Mouse (Mus musculus): ENCODE data around the gene Pyroxd1.
"Not testable (repeated sequence)": the region's sequence is repeated elsewhere in the genome, so short reads cannot be mapped to it uniquely, and the experiment has no call there.

Gene Pyroxd1

DNA sequence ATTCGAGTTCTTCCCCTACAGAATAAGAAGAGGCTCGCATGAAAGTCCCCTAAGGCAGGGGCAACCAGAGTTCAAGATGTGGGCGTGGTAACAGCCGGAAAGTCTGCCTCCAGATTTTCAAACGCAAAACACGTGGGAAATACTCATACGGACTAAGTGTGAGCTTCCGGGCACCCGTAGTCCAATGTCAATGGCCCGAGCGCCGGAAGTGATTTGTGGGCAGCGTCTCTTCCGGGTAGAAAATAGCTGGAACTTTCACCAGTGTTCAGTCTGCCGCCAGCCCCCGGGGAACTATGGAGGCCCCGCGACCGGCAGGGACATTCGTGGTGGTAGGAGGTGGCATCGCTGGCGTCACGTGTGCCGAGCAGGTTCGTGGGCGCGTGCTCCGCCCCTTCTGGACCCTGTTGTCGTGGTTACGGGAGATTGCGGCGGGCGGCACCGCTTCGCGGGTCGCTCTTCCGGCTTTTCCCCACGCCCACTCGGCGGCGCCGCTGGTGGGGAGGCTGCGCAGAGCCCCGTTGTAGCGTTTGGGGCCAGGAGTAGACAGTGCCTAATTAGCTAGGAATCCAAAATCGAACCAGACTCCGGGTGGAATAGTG lies at the start of gene Pyroxd1:
TSS of gene Pyroxd1 (plus strand) at position 215 of the 599 bp plus-strand sequence.
- peak; percentile 80 for DNase-seq

DNA sequence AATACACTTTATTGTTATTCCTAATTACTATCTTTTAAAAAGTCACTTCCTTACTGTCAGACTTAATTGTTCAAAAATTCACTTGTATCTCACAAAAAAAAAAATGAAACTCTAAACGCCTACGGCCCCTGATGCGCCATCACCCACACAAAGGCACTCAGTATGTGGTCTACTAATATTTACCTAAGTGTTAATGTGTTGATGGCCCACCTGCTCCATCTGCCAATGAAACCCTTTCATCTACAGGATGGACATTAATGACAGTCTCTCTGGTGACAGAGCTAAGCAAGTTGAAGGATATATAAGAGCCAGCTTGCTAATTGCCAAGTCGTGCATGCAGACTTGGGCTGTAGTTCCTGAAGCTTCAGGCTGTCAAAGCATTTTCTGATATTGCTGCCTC lies 47.4 kb upstream of the Pyroxd1 start, which contains the start of gene Iapp:
TSS of gene Iapp (plus strand) at position 326 of the 400 bp plus-strand sequence.
- no peak for DNase-seq

DNA sequence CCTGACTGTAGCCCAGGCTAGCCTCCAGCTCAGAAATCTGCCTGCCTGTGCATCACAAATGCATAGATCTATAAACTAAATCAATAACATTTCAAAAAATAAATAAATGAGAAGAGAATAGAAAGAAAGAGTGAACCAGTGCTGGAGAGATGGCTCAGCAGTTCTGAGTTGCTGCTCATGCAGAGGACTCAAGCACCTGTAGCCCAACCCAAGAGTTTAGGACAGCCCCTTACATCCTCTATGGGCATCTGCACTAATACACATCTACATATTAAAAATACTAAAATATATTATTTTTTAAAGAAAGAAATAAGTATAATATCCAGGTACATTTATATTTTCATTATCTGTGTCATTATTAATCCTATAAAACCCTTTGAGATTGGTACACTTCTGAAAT lies 40.4 kb upstream of the Pyroxd1 start:
- DNase-seq, result no peak

DNA sequence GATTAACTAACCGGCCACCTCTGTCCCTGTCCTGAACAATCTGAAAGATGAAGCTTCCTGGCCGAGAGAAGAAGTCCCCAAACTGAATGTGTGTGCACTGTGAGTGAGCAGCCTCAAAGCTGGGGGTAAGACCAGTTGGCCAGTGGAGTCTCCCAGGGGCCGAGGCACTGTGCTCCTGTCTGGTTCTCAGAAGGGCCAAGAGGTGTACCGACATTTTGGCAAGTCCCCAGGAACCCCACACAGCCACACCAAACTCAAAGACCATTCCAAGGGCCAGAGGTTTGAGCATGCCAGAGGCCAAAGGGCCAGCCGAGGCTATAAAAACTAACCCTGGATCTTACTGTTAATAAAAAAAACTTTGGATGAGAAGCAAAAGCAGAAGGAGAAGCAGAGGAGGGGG lies 31.2 kb upstream of the Pyroxd1 start:
- no peak for DNase-seq

DNA sequence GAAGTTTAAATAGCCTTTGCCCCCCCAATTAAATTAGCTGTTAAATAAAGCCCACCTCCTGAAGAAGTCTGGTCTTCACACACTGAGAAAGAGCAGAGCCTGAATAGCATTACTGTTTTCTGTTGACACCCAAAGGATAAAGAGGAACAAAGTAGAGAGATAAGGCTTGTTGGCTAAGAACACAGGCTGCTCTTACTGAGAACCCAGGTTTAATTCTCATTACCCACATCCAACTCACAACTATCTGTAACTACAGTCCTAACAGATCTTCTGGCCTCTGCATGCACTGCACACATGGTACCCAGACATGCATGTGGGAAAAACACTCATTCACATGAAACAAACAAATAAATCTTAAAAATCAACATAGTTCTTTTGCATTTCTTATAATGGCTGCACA lies 28.3 kb upstream of the Pyroxd1 start:
- no peak for DNase-seq

DNA sequence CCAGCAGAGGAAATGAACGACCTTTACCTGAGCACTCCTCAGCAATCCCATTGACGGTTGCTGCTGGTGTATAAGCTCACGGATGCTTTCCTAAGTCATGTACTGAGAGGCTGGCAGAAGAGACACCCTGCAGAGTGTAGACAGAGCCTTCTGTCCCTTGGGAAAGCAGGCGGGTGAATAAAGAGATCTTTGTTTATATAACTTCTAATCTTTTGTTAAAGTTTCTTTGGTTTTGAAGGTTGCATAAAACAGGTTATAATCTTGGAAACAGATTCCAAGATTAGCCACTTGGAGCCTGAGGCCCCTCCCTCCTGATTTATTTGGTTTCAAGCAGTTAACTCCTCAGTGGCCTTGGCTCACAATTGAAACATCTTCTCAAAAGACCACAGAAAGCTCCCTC lies 22.6 kb upstream of the Pyroxd1 start, which contains the start of gene Slco1a5:
TSS of gene Slco1a5 (minus strand) at position 101 of the 400 bp plus-strand sequence.
- DNase-seq, result no peak

DNA sequence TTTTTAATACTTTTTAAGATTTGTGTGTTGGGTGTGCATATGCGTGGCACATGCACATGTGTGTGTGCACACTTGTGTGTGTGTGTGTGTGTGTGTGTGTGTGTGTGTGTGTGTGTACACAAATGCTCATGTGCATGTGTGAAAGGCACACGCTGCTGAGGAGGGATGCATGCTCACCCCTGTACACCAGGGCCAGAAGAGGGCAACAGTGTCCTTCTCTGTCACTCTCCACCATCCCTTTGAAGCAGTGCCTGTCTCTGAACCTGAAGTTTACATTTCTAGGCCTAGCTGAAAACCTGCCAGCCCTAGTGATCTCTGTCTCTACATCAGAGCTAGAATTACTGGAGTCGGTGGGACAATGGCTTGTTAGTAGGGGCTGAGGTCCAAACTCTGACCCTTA lies 18.9 kb upstream of the Pyroxd1 start:
- no peak for DNase-seq

DNA sequence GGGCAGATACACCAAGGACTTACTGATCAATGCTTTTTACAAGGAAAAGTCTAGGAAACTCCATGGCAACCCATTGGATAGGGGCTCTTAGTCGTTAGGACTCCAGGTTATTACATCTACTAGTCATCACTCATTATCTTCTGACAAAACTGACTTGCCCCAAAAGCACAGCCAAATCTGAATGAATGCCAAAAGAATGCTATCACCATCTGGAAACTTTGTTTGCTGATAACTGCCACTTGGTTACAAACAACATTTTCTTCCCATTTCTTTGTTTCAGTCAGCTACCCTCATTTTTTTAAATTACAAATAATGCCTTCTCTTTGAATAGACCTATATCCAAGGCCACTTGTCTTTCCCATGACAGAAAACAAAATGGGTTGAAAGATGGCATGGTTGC lies 16.3 kb upstream of the Pyroxd1 start:
- DNase-seq, result no peak

DNA sequence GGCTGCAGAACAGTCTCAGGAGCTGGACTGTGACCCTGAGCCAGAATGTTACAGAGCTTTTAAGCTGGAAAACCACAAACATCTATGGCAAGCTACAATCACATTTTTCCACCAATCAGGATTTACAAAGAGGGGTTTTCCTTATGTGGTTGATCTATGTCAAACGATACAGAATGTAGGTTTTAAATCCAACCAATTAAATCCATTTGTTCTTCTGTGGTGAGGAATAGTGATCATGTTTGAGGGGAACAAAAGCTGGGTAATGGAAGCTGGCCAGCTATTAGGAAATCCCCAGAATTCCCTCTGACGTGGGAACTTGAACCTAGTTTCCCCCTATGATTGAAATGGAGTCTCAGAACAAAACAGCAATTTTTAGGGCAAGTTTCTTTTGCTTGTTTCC lies 6.5 kb upstream of the Pyroxd1 start:
- no peak for DNase-seq

DNA sequence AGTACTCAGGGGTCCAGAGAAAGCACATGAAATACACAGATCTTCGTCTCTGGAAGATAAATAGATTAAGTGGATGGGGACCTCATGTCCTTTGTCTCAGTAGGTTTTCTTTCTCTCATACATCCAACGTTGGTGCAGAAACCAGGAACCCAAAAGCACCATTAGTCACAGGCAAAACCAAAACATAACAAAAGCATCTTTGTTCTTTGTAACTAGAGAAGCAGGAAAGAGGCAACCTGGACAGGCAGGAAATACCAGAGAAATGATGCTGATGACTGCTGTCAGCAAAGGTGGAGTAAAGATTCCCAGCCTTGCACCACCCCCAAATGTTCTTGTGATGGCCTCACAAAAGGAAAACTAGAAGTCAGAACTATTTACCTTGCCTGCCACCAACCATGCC lies 5.9 kb upstream of the Pyroxd1 start:
- DNase-seq, result no peak

DNA sequence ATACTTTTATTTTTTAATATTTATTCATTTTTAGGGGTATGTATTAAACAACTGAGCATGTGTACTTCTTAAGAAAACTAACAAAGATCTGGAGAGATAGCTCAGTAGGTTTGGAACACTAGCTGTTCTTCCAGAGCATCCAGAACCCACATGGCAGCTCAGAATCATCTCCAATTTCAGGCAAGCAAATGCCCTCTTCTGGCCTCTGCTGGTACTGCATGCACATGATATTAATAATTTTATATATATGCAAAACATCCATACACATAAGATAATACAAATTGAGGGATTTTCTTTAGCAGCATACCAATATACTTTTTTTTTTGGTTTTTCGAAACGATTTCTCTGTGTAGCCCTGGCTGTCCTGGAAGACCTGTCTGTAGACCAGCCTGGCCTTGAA lies 1.9 kb upstream of the Pyroxd1 start:
- DNase-seq, result no peak

DNA sequence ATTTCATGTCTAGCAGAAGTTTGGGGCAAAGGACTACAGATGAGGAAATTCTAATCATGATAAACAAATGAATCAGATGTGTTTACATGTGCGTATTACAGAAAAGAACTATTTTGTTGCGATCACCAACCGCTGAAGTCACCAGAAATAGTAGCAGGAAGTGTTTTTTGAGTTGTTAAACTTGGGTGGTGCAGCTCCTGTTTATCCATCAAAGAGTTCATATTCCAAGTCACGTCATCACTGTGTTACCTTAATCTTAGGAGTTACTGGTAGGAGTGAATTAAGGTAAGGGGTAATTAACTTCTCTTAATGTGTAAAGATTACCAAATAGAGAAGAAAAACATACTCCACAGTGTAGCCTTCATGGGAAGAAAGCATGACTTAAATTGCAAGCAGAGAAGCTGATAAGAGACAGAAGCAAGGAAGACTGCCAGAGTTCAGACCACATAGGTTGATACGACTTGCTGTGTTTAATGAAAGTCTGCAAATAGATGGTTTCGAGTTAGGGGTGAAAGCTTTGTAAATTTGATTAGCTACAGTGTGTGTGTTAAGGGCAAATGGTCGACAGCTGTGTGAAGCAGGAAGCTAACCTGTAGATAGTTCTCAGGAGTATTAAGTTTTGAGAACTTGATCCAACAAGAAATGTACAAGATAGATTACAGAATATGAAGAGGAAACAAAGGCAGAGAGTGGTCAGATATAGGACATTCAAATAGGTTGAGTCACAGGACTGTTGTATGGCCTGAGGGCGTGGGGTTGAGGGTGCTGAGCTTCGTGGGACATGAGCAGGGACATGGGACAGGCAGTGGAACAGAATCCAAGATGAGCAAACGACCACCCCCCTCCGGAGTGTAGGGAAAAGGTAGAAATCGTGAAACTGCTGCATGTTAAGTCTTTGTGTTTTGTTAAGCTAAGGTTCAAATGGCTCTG lies 992 bp downstream of the Pyroxd1 start:
- DNase-seq, result no peak

DNA sequence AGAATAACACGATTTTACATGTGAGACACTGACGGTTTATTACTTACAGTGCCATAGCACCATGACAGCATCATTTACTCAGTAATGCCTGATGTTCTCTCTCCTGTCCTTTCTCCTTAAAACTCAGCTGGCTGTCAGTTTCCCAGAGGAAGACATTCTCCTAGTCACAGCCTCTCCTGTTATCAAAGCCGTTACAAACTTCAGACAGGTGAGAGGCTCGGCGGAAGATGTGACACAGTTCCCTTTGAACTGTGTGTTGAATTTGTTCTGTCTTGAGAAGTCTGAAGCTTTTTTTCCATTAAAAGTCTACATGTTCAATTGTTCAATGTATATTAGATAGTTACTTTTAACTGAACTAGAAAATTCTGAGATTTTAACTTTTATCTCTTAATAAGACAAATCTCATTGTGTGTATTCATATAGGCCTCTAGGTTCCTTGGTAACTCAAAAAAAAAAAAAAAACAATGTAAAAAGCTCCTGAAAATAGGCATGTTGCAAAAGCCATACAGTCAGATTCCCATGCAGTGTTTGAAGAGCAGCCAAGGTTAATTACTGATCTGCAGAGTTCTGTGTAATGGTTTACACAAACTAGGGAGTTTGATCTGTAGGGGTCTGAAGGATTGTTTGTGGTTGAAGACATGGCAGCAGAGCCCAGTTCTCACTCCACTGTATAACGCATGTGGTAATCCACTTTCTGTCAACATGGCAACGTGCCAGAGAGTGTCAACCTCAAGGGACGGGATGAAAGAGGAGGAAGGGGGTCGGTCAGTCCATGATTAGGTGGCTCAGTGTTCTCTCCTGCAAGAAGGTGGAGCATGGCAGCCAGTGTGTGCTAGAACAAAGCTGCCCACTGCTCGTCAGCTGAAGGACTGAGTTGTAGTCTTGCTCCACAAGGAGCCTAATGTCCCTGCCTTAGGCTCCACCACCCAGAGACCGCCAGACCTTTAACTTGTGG lies 2.3 kb downstream of the Pyroxd1 start:
- DNase-seq, result no peak

DNA sequence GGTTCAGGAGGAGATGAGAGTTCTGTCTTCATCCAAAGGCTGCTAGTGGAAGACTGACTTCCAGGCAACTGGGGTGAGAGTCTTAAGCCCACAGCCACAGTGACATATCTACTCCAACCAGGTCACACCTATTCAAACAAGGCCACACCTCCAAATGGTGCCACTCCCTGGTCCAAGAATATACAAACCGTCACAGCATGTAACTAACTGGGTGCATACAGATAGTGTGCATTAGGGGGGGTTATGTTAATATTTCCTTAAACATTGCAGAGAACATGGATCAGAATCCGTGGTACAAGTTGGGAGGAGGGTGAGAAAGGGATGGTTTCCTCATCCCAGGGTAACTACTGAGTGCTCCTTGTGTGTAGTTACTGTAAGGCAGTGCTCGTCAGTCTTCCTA lies 6.6 kb downstream of the Pyroxd1 start:
- DNase-seq, result not testable (repeated sequence)

DNA sequence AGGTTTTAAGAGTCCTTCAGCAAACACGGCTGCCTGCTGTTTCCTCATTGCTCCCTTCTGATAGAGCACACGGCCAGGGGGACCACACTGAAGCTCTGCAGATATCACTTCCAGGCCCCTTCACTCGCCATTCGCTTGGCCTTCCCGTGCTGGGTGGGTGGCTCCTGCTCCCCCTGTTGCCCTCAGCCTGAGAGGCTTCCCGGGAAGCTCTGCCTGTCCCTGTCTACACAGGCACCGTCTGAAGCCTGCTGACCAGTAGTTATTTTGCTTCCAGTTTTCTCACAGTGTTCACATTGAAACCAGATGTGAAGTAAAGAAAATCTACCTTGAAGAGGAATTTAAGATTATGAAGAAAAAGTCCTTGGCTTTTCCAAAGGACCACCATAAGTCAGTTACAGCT lies 11.7 kb downstream of the Pyroxd1 start:
- no peak for DNase-seq

DNA sequence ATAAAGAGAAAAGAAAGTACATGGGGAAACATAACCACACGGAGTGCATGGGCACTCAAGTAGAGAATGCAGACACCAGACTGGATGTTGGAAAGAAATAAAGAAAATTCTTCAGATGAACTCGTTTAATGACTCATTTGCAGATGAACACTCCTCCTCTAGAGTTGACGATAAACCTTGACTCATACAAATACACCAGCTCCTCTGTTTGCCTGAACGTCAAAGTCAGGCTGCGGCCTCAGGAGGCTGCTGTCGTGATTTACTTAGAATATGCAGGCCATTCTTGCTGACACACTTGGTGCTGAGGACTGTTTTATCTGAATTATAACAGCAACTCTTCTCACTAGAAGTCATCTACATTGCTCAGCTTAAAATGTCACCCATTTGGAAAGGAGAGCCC lies 16.6 kb downstream of the Pyroxd1 start:
- DNase-seq, result no peak

DNA sequence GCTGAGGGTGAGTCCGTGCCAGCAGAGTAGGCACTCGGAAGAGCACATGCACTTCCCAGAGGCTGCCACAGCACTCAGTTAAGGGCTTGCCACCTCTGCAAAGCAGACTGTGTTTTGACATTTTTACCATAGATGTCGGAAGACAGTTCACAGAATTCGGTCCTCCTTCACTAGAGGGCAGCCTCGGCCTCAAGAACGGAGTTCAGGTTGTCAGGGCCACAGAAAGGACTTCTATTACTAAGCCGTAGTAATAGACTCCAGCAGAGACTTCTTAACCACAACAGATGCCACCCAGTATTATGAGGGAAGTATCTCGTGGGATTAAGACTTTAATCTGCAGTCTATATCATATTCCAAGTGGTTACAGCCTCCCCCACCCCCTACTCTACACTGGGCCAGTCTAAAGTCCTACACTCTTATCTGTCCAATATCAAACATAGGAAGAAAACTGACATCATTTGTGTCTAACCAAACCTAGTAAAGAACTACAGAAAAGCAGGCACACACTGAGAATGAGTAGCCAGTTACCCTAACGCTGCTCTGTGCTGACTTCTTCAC lies 17.6 kb downstream of the Pyroxd1 start:
- no peak for DNase-seq

DNA sequence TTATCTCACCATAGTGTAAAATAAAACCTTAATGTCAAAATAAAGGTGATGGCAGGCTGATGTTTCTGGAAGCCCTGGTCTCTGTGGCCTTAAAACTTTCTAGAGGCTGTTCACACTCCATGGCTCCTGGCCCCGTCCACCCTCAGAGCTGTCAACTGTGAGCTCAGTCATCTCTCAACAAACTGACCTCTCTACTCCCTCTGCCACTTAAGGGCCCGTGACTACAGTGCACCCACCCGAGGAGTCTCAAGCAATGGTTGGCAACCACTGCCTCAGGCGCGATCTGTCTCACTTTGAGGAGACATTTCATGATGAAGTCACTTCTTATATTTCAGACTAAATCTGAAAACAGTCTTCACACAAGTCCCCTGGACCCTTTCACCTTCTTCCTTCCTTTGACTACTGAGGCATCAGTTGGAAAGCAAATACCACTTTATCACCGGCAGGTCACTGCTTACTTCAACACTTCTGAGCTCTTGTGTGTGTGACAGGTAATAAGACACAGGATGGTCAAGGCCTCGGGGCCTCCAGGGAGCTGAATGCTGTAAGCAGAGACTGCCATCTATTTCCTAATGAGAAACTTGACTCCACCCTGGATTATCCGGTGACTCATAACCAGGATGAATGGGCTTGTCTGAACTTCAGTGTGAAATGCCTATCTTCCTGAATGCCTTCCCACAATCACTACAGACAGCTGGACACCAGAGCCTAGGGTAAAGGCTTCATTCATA lies 20.5 kb downstream of the Pyroxd1 start:
- DNase-seq, result no peak

DNA sequence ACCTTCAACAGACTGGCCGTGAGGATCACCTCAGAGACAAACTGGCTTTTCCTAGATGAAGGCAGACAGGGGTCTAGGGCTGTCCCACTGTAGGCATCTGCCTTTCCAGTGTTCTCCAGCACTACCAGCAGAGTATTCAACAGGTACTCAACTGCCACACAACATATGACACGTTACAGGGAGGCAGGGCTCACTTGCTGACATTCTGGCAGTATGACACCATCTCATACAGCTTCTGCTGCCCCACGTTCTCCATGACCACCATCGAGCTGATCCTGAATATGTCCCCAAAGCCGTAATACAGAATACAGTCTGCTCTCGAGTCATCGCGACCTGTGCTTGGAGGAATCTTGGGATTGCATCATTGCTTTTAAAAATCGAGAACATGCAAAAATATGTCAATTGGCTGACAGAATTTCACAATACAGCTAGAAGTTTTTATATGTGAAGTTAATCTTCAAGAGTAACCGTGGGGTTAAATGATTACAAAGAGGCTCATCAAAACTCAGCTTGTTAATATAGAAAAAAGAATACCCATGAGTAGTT lies 21.1 kb downstream of the Pyroxd1 start:
- DNase-seq, result no peak

DNA sequence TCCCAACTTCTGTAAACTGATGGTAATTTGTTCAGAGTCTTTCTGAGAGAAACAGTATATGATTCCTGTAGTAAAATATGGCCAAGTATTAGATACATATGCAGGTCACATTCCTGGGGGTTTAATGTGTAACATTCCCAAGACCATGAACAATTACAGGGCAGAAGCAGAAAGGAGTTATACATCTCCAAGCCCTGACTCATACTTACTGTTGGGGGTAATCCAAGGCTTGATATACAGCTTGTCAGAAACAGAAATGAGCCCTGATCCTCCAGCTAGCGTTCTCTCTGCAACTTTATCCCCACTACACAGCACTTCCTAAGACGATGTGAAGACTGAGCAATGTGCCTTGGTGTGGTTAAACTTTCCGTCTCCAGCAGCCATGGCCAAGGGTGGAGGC lies 22.1 kb downstream of the Pyroxd1 start:
- DNase-seq, result no peak

DNA sequence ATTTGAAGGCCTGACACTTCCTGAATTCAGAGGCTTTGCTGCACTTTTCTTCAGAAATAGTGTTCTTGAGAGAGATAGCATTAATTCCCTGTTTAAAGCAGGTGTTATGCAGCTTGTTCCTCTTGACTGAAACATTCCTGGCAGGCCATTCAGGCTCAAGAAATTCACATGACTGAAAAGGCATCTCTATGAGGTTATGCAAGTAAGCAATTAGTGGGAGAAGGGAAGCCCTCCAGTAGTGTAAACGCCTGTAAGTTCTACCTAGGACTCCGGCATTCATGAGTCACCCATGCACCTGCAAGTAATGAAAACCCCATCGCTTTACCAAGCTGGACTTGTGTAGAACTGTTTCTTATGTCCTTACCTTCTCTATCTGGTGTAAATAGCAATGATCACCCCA lies 24.1 kb downstream of the Pyroxd1 start:
- no peak for DNase-seq

DNA sequence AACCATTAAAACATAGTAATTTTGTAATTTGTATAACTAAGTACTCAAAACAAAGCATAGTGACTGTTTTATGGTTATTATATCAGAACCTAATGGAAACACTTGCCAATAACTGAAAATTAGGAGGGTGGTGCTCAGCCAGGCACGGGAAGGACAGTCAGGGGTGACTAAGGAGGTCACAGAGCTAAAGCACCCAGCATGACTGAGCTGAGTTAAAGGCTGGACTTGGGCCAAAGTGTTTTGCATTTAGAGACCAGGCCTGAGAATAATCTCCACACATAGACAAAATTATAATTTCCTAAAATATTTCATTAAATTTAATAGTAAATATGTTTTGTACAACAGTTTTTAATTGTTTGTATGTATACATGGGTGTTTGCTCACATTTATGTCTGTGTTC lies 31.6 kb downstream of the Pyroxd1 start:
- DNase-seq, result no peak

Data from cerebellum, adult 11-12 months (tissue).